Mouse (Mus musculus) embryonic facial prominence, embryonic 14.5 days (tissue): ENCODE data around the gene Col24a1. TPM values are rescaled to one million over a fixed set of nuclear protein-coding genes. Genes with fewer than 3 reads are reported as not detected.
A peak's percentile ranks its signal among the peaks of the same experiment; 100 is the strongest.

Experiments
- ATAC-seq: fragments of 200-750 bp; cut with Nextera tagmentation; 2 replicates; pipeline ENCODE4 v1.8.0; 2017; ENCODE audit warnings: low read depth, moderate number of reproducible peaks, moderate TSS enrichment
- DNase-seq: peaks from one replicate; pipeline ENCODE4 v3.0.0-alpha.2; 2015; ENCODE audit warnings: low spot score
- H3K27ac ChIP-seq: fragments of 300-500 bp; sonication (generic); replicated peaks from 2 replicates; pipeline ENCODE4 v1.5.1; 2014; ENCODE audit warnings: low read depth, mild to moderate bottlenecking, low read length, moderate library complexity
- H3K27me3 ChIP-seq: fragments of 300-500 bp; sonication (generic); replicated peaks from 2 replicates; pipeline ENCODE4 v1.6.1; 2014; ENCODE audit warnings: low read length; ENCODE audit not compliant: control insufficient read depth, insufficient read depth
- H3K36me3 ChIP-seq: fragments of 300-500 bp; sonication (generic); 2 replicates; pipeline ENCODE4 v1.6.1; 2014; ENCODE audit warnings: low read length, mixed read lengths; ENCODE audit not compliant: control insufficient read depth, insufficient read depth
- H3K4me1 ChIP-seq: fragments of 300-500 bp; sonication (generic); 2 replicates; pipeline ENCODE4 v1.6.1; 2014; ENCODE audit warnings: antibody characterized with exemption, low read length; ENCODE audit not compliant: control insufficient read depth, insufficient read depth
- H3K4me2 ChIP-seq: fragments of 300-500 bp; sonication (generic); 2 replicates; pipeline ENCODE4 v1.6.1; 2014; ENCODE audit warnings: low read depth, mild to moderate bottlenecking, low read length, moderate library complexity, mixed read lengths
- H3K4me3 ChIP-seq: fragments of 300-500 bp; sonication (generic); 2 replicates; pipeline ENCODE4 v1.5.1; 2014; ENCODE audit warnings: low read depth, mild to moderate bottlenecking, low read length
- H3K9ac ChIP-seq: fragments of 300-500 bp; sonication (generic); 2 replicates; pipeline ENCODE4 v1.6.1; 2014; ENCODE audit warnings: low read depth, mild to moderate bottlenecking, low read length, moderate library complexity, mixed read lengths
- H3K9me3 ChIP-seq: fragments of 300-500 bp; sonication (generic); 2 replicates; pipeline ENCODE4 v1.6.1; 2016; ENCODE audit warnings: low read length; ENCODE audit not compliant: control insufficient read depth
- WGBS: fragments of 180-500 bp; shearing (Covaris S2); extraction: QIAGEN DNeasy Blood & Tissue Kit; methylation state at CpG from one replicate; pipeline ENCODE4 v1.1.7; 2014; 5-methylcytosine and 5-hydroxymethylcytosine counted together
- polyA plus RNA-seq: library from polyadenylated mRNA; unstranded; fragments of >200 nt; fragmentation: Nextera tagmentation; extraction: Ambion mirVana; gene quantifications from 2 replicates; pipeline ENCODE4 v1.2.1, GENCODE M21; 2014

Gene Col24a1
- polyA plus RNA-seq, 1 experiment from 2014 or later = 16.3 TPM

GRCm38 (mm10) chr3:145408045-145408444 is 115.8 kb downstream of the Col24a1 start:
- H3K4me1 ChIP-seq = no peaks in the 10 kb centered on the region
- ATAC-seq = no peak
- H3K4me3 ChIP-seq = no peak overlapping the region
- H3K27me3 ChIP-seq = no peaks in the 10 kb centered on the region
- 70% methylated on average over 3 of the region's 3 CpGs for WGBS
- no peak overlapping the region for H3K9ac ChIP-seq
- H3K9me3 ChIP-seq = no peaks in the 10 kb centered on the region
- no peak for DNase-seq
- H3K4me2 ChIP-seq = no peak overlapping the region
- no peak overlapping the region for H3K27ac ChIP-seq
- H3K36me3 ChIP-seq = no peaks in the 10 kb centered on the region

GRCm38 (mm10) chr3:145412137-145412536 is 119.9 kb downstream of the Col24a1 start:
- Histone ChIP-seq H3K9me3 (no peaks in the 10 kb centered on the region), H3K36me3 (no peaks in the 10 kb centered on the region), H3K4me2 (no peak overlapping the region), H3K27ac (no peak overlapping the region), H3K27me3 (no peaks in the 10 kb centered on the region), H3K4me1 (no peaks in the 10 kb centered on the region), H3K9ac (no peak overlapping the region), H3K4me3 (no peak overlapping the region)
- 37% methylated on average over 4 of the region's 4 CpGs for WGBS
- ATAC-seq = no peak
- DNase-seq = no peak

GRCm38 (mm10) chr3:145414362-145414761 is 122.1 kb downstream of the Col24a1 start:
- H3K9me3 ChIP-seq = no peaks in the 10 kb centered on the region
- no peaks in the 10 kb centered on the region for H3K36me3 ChIP-seq
- H3K9ac ChIP-seq = no peak overlapping the region
- H3K27ac ChIP-seq = no peak overlapping the region
- ATAC-seq (no peak), DNase-seq (no peak)
- no peak overlapping the region for H3K4me2 ChIP-seq
- 94% methylated on average over 3 of the region's 3 CpGs for WGBS
- H3K4me3 ChIP-seq = no peak overlapping the region
- no peaks in the 10 kb centered on the region for H3K27me3 ChIP-seq
- H3K4me1 ChIP-seq = no peaks in the 10 kb centered on the region

- peaks cover 2% of the 10 kb centered on the region; the same call in 1 of the 2 replicates for H3K4me1 ChIP-seq
- no peak overlapping the region for H3K4me3 ChIP-seq
- DNase-seq (peak; percentile 55), ATAC-seq (no peak)
- 61% methylated on average over 9 of the region's 9 CpGs for WGBS
- H3K27ac ChIP-seq = no peak overlapping the region
- no peaks in the 10 kb centered on the region for H3K27me3 ChIP-seq
- no peaks in the 10 kb centered on the region for H3K9me3 ChIP-seq
- H3K4me2 ChIP-seq = no peak overlapping the region
- H3K36me3 ChIP-seq = no peaks in the 10 kb centered on the region
- no peak overlapping the region for H3K9ac ChIP-seq
Observed at GRCm38 (mm10) chr3:145417809-145418208, 125.5 kb downstream of the Col24a1 start.

- ATAC-seq (no peak), DNase-seq (peak; percentile 66)
- no peak overlapping the region for H3K9ac ChIP-seq
Observed at GRCm38 (mm10) chr3:145420421-145420820, 128.1 kb downstream of the Col24a1 start.

GRCm38 (mm10) chr3:145422044-145422443 is 129.8 kb downstream of the Col24a1 start:
- H3K36me3 ChIP-seq = no peaks in the 10 kb centered on the region
- 54% methylated on average over 3 of the region's 3 CpGs for WGBS
- DNase-seq = peak; percentile 41
- peak overlapping the region; percentile 33; the same call in 1 of the 2 replicates for H3K27ac ChIP-seq
- H3K4me1 ChIP-seq = peaks cover 10% of the 10 kb centered on the region; the same call in 1 of the 2 replicates
- no peak overlapping the region for H3K4me3 ChIP-seq
- no peaks in the 10 kb centered on the region for H3K27me3 ChIP-seq
- ATAC-seq = no peak
- H3K4me2 ChIP-seq = no peak overlapping the region
- no peaks in the 10 kb centered on the region for H3K9me3 ChIP-seq
- H3K9ac ChIP-seq = no peak overlapping the region

More at GRCm38 (mm10) chr3:145420421-145420820, 128.1 kb downstream of the Col24a1 start:
- Histone ChIP-seq H3K4me3 (no peak overlapping the region), H3K9me3 (no peaks in the 10 kb centered on the region), H3K4me1 (peaks cover 10% of the 10 kb centered on the region; the same call in 1 of the 2 replicates), H3K27me3 (no peaks in the 10 kb centered on the region), H3K36me3 (no peaks in the 10 kb centered on the region), H3K27ac (no peak overlapping the region), H3K4me2 (no peak overlapping the region)
- 41% methylated on average over 2 of the region's 2 CpGs for WGBS

GRCm38 (mm10) chr3:145438352-145438751 is 146.1 kb downstream of the Col24a1 start:
- WGBS = 77% methylated on average over 7 of the region's 7 CpGs
- DNase-seq (no peak), ATAC-seq (no peak)
- no peak overlapping the region for H3K4me3 ChIP-seq
- H3K9ac ChIP-seq = no peak overlapping the region
- no peaks in the 10 kb centered on the region for H3K36me3 ChIP-seq
- H3K27ac ChIP-seq = no peak overlapping the region
- no peaks in the 10 kb centered on the region for H3K27me3 ChIP-seq
- H3K9me3 ChIP-seq = no peaks in the 10 kb centered on the region
- H3K4me1 ChIP-seq = no peaks in the 10 kb centered on the region
- no peak overlapping the region for H3K4me2 ChIP-seq

GRCm38 (mm10) chr3:145439086-145439485 is 146.8 kb downstream of the Col24a1 start:
- no peak for ATAC-seq
- no peaks in the 10 kb centered on the region for H3K9me3 ChIP-seq
- no peak overlapping the region for H3K27ac ChIP-seq
- no peaks in the 10 kb centered on the region for H3K27me3 ChIP-seq
- H3K4me3 ChIP-seq = no peak overlapping the region
- no peak overlapping the region for H3K4me2 ChIP-seq
- no peak overlapping the region for H3K9ac ChIP-seq
- no peaks in the 10 kb centered on the region for H3K36me3 ChIP-seq
- no peaks in the 10 kb centered on the region for H3K4me1 ChIP-seq
- DNase-seq = no peak
- WGBS = 89% methylated on average over 7 of the region's 7 CpGs

GRCm38 (mm10) chr3:145440993-145441392 is 148.7 kb downstream of the Col24a1 start:
- H3K27ac ChIP-seq = no peak overlapping the region
- H3K4me3 ChIP-seq = no peak overlapping the region
- ATAC-seq = no peak
- no peaks in the 10 kb centered on the region for H3K4me1 ChIP-seq
- H3K36me3 ChIP-seq = no peaks in the 10 kb centered on the region
- WGBS = 70% methylated on average over 1 of the region's 1 CpGs
- H3K9me3 ChIP-seq = 0 out of 2 replicates have a peak, but pooled peaks cover 3% of the 10 kb centered on the region
- no peak overlapping the region for H3K9ac ChIP-seq
- H3K4me2 ChIP-seq = no peak overlapping the region
- H3K27me3 ChIP-seq = no peaks in the 10 kb centered on the region
- no peak for DNase-seq
